Mouse (Mus musculus): Measurements from ENCODE around the gene Avp.
"Not testable (repeated sequence)": the region's sequence is repeated elsewhere in the genome, so short reads cannot be mapped to it uniquely, and the experiment has no call there.

Avp gene

DNA sequence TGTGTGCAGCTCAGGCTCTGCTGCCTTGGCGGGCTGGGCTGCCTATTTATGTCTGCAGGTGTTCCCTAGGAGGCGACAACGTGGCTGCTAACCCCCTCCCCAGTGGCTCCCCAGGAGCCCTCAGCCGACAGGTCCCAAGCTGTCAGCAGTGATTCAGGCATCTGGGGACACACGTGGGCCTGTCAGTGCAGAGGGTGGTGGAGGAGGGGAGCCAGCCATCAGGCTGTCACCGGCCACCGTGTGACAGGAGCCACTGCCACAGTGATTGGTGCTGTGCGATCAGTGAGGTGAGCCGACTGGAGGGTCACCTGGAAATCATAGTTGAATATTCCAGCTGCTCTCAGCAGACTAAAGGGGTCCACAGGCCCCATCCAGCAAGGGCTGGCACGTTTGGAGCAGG lies at the start of gene Avp:
Gene Avp, minus strand, starts transcription at position 3 of the 400 bp plus-strand sequence.
- DNase-seq (ENCODE audit: low read depth, low spot score), result no peak

DNA sequence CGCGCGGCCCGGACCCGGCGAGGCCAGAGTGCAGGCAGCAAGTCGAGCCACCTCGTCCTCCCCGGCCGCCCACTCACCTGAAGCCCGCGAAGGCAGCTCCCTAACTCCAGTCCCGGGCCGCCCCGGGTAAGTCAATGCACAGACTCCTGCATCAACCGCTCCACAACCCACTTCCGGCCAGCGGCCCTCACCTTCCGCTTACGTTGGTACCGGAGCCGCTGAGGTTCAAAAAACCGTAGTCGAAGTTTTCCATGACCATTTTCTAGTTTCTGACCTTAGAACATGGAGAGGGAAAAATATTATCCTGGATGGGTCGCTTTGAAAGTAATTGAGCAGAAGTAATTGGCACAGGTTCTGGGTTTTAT lies 47.5 kb upstream of the Avp start, which contains the start of the genes Fastkd5 and Ubox5:
Gene Fastkd5, minus strand, starts transcription at position 189 of the 365 bp plus-strand sequence.
Gene Ubox5, minus strand, starts transcription at position 200 of the 365 bp plus-strand sequence.
- DNase-seq (ENCODE audit: low read depth, low spot score), result peak; percentile 75

DNA sequence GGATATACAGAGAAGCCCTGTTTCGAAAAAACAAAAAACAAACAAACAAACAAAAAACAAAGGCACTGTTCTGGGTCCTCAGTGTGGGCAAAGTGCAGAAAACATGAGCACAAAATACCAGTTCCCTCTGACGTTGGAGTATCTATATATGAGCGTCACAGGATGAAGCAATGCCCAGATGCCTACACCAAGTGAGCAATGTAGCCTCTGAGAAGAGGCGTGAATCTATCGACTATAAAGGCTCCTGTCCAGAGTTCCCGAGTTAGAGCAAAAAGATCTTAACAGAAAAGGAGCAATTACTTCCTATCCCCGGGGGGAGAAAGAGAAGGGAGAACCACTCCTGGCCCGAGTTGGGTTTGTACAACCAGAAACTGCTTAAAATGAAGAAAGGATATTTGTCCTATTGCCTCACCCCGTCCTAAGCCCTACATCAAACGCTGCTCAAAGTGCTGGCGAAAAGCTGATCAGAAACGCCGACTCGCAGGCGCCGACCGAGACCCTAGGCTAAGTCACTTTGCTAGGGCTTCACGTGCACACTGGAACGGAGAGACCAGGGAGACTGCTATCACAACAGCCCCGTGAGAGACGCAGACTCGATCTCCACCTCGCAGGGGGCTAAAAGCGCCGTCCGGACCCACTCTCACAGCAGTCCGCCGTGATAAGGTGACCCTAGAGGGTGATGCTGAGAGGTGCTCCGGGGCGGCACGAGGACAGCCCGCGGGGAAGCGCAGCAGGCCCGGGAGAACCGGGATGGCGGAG lies 46.9 kb upstream of the Avp start:
- no peak for DNase-seq (ENCODE audit: low read depth, low spot score)

DNA sequence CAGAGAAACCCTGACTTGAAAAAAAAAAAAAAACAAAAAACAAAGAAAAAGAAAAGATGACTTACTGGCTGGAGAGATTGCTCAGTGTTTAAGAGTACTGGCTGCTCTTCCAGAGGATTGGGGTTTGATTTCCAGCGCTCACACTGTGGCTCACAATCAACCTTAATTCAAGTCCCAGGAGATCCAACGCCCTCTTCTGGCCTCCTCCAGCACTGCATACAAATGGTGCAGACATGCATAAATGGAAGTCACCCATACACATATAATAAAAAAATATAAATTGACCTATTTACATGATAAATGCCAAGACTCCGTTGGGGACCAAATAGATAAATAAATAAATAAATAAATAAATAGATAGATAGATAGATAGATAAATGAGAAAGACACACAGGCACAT lies 46.1 kb upstream of the Avp start:
- DNase-seq (ENCODE audit: low read depth, low spot score), result no peak

DNA sequence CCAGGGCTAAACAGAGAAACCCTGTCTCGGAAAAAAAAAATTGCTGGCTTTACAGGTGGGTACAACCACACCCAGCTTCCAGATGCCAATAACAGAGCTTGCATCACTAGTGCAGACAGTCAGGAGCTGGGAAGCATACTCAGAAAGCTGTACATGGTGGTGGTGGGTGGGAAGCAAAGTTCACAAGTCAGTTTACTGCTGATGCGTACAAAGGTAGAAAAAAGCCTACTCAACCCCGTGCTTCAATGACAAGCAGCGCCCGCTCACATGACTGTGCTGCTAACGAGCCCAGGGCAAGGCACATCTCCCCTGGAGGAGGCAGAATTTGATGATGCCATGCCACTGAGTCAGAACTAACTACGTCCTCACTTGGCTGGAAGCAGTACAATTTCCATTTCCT lies 36.6 kb upstream of the Avp start:
- DNase-seq (ENCODE audit: low read depth, low spot score), result no peak

DNA sequence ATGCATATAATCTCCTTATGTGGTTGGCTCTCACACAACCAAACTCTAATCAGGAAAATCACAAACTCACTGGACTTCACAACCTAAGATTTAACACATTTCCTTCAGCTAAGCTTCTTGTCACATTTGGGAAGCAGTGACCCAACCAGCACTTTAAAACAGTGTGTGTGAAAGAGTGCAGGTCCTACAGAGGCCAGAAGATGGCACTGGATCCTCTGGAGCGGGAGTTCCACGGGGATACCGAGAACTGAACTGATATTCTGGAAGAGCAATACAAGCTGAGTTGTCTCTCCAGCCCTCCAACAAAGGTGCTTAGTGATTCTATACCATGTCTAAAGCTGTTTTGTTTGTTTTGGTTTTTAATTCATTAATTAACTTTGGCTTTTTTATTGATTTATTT lies 30.7 kb upstream of the Avp start:
- no peak for DNase-seq (ENCODE audit: low read depth, low spot score)

DNA sequence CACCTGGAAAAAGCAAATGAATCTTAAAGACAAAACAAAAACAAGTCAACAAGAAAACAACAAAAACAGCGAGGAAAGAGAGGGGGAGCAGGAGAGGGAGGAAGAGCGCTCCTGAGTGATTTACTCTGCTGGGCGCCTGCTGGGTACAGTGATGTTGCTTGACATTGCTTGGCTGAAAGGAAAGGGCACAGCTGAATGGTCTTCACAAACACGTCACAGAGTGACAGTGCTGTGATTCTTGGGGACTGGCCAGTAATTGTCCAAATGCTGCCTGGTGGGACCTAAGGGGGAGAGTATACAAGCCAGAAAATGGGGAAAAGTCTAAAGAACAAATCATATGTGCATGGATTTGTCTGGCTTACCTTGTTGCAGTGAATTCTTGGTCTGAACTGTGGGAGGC lies 19.8 kb upstream of the Avp start:
- DNase-seq (ENCODE audit: low read depth, low spot score), result no peak

DNA sequence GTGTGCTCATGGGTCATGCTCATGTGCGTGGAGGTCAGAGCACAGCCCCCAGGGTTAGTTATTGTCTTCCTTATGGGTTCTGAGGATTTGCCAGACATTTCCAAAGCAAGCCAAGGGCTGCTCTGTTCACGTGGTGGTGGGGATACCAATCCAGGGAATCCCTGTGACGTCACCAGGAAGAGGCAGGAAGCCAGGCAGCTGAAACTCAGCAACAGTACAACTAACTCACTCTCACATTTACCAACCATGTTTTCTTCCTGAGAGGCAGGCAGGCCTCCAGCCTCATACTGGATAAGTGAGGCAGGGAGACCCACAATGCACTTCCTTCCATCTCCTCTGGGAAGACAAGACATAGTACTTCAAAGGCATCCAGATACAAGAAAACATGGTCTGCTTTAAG lies 16.0 kb upstream of the Avp start:
- no peak for DNase-seq (ENCODE audit: low read depth, low spot score)

DNA sequence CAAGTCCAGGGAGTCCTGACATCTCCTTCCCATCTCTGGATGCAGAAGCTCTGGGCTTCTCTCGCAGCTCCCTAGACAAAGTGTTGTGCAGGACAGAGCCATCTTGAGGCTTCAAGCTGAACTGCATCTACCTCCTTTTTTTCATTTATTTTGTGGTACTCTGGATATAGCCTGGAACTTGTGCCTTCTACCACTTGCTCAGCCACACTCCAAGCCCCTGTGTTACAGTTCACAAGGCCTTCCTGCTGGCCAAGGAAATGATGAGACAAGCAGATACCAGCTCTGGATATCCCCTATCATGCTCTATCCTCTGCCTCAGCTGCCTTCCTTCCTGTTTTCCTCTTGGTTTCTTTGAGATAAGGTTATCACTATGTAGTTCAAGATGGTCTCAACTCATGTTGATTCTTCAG lies 15.3 kb upstream of the Avp start:
- peak; percentile 12 for DNase-seq (ENCODE audit: low read depth, low spot score)

DNA sequence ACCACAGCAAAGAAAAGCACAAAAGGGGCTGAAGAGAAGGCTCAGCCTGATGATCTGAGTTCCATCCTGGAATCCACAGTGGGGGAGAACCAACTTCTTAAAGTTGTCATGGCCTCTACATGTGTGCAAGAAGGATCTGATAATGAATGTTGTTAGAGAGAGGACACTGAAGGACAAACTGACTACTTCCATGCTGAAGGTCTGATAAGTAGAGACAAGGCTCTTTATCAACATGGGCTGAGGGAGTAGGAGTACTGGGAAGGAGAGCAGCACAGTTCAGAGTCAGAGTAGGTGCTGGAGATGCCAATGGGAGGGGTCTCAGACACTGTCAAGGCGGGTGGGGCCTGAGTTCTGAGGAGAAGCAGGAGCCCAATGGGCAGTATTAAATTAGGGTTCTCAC lies 13.2 kb upstream of the Avp start:
- DNase-seq (ENCODE audit: low read depth, low spot score), result no peak

DNA sequence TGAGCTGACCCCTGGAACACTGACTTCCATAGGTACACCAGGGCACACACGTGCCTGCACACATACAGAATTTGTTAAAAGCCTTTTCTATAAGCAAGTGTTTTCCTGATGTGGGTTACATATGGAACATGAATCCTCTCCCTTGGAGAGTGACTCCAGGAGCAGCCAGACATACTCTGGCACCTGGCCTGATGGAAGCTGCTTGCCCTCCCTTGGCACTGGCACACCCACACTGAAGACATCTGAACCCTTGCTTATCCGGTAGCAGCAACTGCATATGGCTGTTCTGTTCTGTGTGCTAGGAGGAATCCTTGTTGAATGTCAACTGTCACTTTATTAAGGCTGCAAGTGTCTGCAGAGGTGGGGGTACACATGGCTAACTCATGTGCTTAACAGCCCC lies 8.7 kb upstream of the Avp start:
- DNase-seq (ENCODE audit: low read depth, low spot score), result no peak

DNA sequence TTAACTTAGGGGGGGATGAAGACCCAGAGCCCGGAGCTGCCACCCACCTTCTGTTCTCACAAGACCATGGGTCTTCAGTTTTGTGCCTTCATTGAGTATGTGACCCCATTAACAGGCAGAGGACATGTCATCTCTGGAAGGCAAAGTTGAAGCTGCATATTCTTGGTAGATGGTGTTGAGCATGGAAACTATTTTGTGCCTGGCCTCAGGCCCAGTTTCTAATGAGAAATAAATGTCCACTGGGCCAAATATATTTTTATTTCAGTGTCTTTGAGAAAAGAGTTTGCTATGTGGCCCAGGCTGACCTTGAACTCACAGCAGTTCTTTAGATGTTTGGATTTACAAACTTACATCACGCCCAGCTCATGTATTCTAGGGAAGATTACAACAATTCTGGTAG lies 7.4 kb upstream of the Avp start:
- DNase-seq (ENCODE audit: low read depth, low spot score), result no peak

DNA sequence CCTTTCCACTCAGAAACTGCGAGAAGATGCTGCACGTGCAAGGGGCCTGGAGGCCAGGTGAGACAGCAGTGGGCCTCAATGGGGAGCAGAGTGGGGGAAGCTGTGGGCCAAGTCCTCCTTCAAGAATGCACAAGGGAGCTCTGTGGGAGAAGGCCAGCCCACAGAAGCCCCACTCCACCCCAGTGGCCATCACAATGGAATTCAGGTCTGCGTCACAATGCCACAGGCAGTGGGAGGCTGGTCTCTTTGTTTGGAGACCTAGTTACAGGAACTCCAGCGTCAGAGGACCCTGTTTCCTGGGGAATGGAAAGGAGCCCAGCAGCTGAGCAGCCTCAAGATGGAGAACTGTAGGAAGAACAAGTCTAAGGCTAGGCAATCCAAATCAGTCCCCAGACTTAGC lies 6.8 kb upstream of the Avp start:
- DNase-seq (ENCODE audit: low read depth, low spot score), result no peak

DNA sequence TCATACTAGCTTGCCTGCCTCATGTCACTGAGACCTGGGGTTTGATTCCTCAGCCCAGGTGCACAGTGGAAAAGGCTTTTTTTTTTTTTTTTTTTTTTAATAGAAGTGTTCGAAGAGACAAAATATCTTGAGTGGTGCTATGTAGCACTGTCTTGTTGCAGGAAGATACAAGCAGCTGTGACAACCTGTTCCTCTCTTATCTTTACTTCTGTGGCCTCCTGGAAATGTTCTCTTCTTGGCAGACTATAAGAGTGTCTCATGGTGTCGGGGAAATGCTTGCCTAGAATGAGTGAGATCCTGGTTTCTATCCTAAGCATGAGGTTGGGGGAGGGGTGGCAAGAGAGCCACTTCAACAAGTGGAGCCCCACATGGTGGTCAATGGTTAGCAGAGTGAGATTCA lies 6.0 kb upstream of the Avp start:
- DNase-seq (ENCODE audit: low read depth, low spot score), result no peak

DNA sequence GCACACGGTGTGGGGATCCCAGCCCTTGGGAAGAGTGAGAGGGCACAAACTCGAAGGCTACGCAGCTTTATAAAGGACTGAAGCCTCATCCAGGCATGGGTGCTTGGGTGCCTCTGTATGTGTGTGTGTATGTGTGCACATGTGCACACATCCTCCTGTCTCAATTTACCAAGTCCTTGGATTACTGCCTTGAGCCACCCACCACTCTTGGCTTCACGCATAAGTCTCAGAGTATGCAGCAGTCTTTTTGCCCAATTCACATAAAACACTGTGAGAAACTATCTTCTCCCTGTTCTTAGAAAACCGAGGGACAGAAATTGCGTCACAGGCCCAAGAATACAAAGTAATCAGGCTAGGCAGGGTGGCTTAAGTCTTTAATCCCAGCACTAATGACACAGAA lies 3.7 kb upstream of the Avp start:
- no peak for DNase-seq (ENCODE audit: low read depth, low spot score)

DNA sequence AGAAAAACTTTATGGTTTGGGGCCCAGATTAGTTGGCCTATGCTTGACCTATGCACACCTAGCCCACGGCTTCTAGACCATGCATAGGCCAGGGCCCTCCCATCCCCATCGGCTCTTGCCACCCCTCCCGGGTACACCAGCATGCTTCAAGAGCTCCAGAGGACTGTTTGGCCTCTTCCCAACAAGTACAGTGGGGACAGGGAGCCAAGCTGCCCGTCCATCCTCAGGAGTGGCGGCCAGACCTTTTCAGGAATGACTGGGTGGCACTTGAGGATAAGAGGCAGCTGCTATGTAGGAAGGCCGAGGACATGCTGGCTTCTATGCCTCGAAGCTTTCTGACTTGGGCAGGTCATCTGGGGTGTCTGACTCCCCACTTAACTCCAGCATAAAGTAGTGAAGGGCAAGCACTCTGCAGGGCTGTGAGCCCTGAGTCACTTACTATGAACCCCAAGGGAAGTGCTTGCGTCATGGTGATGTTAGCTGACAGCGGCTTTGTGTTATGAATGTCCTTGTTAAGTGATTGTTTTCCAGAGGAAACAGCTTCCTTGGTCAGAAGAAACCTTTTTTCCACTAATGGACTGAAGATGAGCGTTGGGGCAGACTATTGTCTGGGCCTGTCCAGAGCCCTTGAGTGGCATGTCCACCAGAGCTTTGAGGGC lies 1.7 kb upstream of the Avp start:
- no peak for DNase-seq (ENCODE audit: low read depth, low spot score)

DNA sequence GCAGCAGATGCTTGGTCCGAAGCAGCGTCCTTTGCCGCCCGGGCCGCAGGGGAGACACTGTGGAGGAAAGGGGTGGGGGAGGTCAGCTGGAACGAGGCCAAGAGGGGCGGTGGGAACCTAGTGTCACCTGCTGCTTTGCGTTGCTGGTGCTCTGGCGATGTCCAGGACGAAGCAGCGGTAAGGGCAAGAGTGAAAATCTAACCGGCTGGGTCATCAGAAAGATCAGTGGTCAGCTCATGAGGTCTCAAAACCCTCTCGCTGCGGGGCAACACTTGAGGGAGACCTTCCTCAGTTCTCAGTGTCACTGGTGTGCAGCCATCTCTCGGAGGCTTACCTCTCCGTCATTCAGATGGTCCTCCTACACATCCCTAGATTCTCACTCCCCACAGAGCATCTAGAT lies 1.2 kb downstream of the Avp start:
- DNase-seq (ENCODE audit: low read depth, low spot score), result no peak

DNA sequence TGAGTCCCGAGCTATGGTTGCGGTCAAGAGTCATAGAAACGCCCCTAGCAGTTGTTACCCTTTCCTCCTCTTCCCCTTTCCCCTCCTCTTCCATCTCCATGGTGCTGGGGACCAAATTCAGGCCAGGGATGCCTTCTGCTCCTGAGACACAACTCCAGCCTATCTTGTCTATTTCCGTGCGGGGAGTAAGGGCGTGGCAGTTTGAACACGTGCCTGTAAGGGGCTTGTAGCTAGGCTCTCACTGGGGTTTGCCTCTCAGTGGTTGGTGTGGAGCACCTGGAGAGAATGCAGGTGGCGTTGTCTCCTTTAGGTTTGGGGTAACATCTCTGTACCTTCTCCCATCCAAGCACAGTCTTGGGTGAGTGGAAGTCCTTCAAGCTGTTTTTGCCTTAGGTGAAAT lies 2.6 kb downstream of the Avp start:
- DNase-seq (ENCODE audit: low read depth, low spot score), result no peak

DNA sequence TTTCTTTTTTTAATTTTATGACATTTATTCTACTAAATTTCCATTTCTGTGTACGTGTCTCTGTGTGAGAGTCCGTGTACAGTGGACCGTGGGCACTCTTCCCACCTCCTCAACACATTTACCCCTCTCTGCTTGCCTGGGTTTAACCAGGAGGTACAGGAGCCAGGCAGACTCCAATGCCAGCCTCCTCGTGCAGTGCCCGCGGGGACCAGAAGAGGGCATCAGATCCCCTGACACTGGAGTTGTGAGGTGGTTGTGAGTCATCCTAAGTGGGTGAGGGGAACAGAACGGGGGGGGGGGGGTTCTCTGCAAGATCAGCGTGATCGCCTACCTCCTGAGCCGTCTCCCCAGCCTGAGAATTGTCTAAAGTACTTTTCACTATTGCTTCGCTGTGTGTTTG lies 4.2 kb downstream of the Avp start:
- DNase-seq (ENCODE audit: low read depth, low spot score), result no peak

DNA sequence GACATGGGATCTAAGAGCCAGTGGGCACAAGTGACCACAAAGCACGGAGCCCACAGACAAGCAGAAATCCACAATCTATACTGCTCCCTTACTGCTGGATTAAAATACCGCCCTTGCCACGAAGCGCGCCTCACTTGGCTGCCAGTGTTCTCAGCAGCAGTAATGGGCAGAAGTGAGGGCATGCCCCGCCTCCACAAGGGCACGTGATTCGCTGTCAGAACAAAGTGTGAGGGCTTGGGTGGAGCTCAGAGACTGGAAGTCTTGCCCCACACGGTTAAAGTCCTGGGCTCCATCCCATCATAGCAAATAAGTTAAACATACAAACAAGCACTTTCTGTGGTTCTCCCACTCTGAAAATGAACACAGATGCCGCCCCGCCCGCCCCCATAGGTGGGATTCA lies 4.7 kb downstream of the Avp start:
- DNase-seq (ENCODE audit: low read depth, low spot score), result no peak

DNA sequence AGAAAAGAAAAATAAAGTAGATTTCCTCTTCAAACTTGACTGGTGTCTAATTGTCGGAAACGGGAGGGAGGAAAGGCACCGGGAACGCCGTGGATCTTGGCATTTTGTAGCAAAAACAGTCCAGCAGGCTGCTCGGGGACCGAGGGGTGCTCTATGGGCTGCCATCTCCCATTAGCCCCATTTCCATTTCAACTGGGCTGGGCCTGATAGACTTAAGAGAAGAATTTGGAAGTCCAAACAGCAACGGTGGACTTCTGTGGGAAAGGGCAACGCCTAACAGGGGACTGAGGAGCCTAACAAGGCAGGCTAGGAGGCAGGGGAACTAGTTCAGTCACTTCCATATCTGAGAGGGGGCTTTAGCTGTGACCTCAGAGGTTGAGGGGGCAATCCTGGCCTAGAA lies 5.3 kb downstream of the Avp start:
- no peak for DNase-seq (ENCODE audit: low read depth, low spot score)

DNA sequence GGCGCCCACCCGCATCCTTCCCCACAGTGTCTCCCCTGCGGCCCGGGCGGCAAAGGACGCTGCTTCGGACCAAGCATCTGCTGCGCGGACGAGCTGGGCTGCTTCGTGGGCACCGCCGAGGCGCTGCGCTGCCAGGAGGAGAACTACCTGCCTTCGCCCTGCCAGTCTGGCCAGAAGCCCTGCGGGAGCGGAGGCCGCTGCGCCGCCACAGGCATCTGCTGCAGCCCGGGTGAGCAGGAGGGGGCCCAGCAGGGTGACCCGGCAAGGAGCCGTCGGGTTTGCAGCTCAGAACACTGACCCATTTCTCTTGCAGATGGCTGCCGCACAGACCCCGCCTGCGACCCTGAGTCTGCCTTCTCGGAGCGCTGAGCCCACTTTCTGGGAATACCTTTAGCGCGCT lies 5.8 kb downstream of the Avp start:
- DNase-seq (ENCODE audit: low read depth, low spot score), result not testable (repeated sequence)

DNA sequence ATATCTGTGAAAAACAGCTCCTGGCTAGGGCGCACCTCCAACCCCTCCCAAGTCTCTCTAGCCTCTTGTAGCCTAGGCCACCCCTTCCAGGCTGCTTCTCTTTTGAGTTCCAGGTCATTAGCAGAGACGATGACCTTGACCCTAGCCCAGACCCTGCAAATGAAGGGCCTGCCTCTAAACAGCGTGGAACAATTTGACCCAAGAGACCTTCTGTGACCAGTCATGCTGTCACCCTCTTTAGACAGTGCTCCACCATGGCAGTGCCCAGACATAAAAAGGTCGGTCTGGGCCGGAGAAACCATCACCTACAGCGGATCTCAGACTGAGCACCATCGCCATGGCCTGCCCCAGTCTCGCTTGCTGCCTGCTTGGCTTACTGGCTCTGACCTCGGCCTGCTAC lies 6.5 kb downstream of the Avp start, which contains the start of gene Oxt:
Gene Oxt, plus strand, starts transcription at position 301 of the 400 bp plus-strand sequence.
- DNase-seq (ENCODE audit: low read depth, low spot score), result no peak
